Mouse (Mus musculus) kidney, adult 2 months (tissue): Measurements from ENCODE around the gene Oxct1.

Experiments
- CTCF ChIP-seq: fragments of 200-500 bp; conservative IDR thresholded peaks from 2 replicates; pipeline ENCODE4 v1.5.1; 2011; ENCODE audit warnings: low read depth, mild to moderate bottlenecking, control low read depth, low read length, moderate library complexity, mixed read lengths; ENCODE audit not compliant: insufficient read depth, insufficient read length
- POLR2A ChIP-seq: fragments of 200-500 bp; IDR thresholded peaks from one replicate; pipeline ENCODE4 v1.6.1; 2011; ENCODE audit warnings: low read depth, low read length, control low read depth

GRCm38 (mm10) chr15:4087446-4087845, 61.3 kb downstream of the Oxct1 start:
- TF ChIP-seq CTCF, result no peak
- no peak for TF ChIP-seq POLR2A
